Mouse (Mus musculus): ENCODE results near the gene Kdm8.

Gene Kdm8

GRCm38 (mm10) chr7:125500879-125501278 lies 56.4 kb downstream of the Kdm8 start:
- no peak for DNase-seq (ENCODE audit: low spot score)

GRCm38 (mm10) chr7:125503374-125504092 lies 59.1 kb downstream of the Kdm8 start:
- DNase-seq (ENCODE audit: low spot score), result no peak

- no peak for DNase-seq (ENCODE audit: low spot score)
Measured at GRCm38 (mm10) chr7:125504618-125505017, 60.1 kb downstream of the Kdm8 start.

DNA sequence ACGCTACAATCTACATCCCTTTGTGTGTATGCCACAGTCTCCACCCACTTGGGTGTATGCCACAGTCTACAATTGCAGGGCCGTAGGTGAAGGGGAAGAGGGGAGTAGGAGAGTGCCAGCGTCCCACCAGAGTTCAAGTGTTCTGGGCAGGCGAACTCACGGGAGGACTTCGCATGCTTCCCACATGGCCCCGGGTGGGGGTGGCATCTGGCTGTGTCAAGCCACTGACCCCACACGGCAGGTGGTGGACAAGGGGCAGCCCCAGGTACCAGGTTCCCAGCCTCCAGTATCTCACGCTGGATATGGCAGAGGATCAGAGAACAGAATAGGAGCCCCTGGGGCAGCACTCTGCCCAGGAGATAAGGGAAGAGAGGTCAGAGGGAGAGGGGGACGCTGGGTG lies 61.1 kb downstream of the Kdm8 start:
- no peak for DNase-seq (ENCODE audit: low spot score)

DNA sequence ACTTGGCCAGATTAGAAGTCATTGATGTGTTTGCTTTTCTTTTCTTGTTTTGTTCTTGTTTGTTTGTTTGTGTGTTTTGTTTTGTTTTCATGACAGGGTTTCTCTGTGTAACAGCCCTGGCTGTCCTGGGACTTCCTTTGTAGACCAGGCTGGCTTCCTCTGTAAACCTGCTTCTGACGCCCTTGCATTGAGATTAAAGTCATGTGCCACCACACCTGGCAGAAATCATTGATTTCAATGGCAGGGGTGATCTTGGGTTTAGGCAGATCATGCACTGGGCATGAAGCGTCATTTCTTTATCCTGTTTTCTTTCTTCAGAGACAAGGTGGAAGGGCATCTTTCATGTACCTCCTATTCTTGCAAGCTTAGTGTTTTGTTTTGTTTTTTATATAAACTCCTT lies 62.8 kb downstream of the Kdm8 start:
- DNase-seq (ENCODE audit: low spot score), result no peak

DNA sequence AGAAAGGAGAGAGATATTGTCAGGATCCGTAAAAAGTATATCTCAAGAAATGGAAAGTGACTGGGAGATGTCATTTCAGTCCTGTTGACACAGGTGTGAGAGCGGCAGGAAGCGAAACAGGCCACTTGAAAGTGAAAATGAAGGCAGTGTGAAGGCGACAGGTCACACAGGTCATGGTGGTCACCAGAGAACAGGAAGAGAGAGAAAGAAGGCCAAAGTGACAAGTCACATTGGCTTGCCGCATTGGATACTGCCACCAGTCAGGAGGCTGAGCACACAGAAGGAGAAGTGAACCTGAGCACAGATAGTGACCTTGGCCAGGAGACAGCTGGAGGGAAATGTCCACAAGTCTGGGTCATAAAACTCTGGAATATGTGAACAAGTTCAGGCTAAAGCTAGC lies 67.0 kb downstream of the Kdm8 start:
- no peak for DNase-seq (ENCODE audit: low spot score)

GRCm38 (mm10) chr7:125511852-125512251 lies 67.4 kb downstream of the Kdm8 start:
- DNase-seq (ENCODE audit: low spot score), result no peak
